Mouse (Mus musculus) ES-Bruce4 (cell line): ENCODE results near the gene Hcls1. TPM values are rescaled to one million over a fixed set of nuclear protein-coding genes. Genes with fewer than 3 reads are reported as not detected.

Source experiments
- H3K27ac ChIP-seq: 2 replicates; pipeline ENCODE4 v1.5.1; 2012; ENCODE audit warnings: low read length, inconsistent platforms; ENCODE audit not compliant: insufficient read depth
- H3K27me3 ChIP-seq: 2 replicates; pipeline ENCODE4 v1.6.1; 2012; ENCODE audit warnings: mild to moderate bottlenecking, low read length, inconsistent platforms; ENCODE audit not compliant: control insufficient read depth, poor library complexity, insufficient read depth, severe bottlenecking
- H3K36me3 ChIP-seq: 2 replicates; pipeline ENCODE4 v1.6.1; 2012; ENCODE audit warnings: inconsistent platforms, mild to moderate bottlenecking, low read length, moderate library complexity; ENCODE audit not compliant: control insufficient read depth, poor library complexity, insufficient read depth, severe bottlenecking
- H3K4me1 ChIP-seq: one replicate; pipeline ENCODE4 v1.8.1; 2011; ENCODE audit warnings: low read length; ENCODE audit not compliant: control insufficient read depth, insufficient read depth
- H3K4me3 ChIP-seq: 2 replicates; pipeline ENCODE4 v1.5.1; 2011; ENCODE audit warnings: low read depth, mild to moderate bottlenecking, low read length
- H3K9ac ChIP-seq: 2 replicates; pipeline ENCODE4 v1.6.1; 2012; ENCODE audit warnings: low read depth, mild to moderate bottlenecking, inconsistent platforms; ENCODE audit not compliant: poor library complexity, severe bottlenecking
- H3K9me3 ChIP-seq: replicated peaks from 2 replicates; pipeline ENCODE4 v1.6.1; 2012; ENCODE audit warnings: mild to moderate bottlenecking, low read length, inconsistent platforms; ENCODE audit not compliant: control insufficient read depth, poor library complexity, insufficient read depth, severe bottlenecking
- CTCF ChIP-seq: IDR thresholded peaks from one replicate; pipeline ENCODE4 v1.8.1; 2011; ENCODE audit warnings: low read depth, low read length
- EP300 ChIP-seq: IDR thresholded peaks from 2 replicates; pipeline ENCODE4 v1.6.1; 2011; ENCODE audit warnings: low read depth, low read length; ENCODE audit not compliant: insufficient read depth
- POLR2A ChIP-seq: IDR thresholded peaks from one replicate; pipeline ENCODE4 v1.8.1; 2011; ENCODE audit warnings: low read length; ENCODE audit not compliant: insufficient read depth
- polyA plus RNA-seq: library from polyadenylated mRNA; stranded (reverse); fragments of >200 nt; gene quantifications from 2 replicates; pipeline ENCODE4 v1.2.4, GENCODE M21; 2011; ENCODE audit warnings: low read depth; ENCODE audit not compliant: missing spikeins, insufficient read depth, insufficient read length

Gene Hcls1
- polyA plus RNA-seq, 1 experiment, result not detected

DNA sequence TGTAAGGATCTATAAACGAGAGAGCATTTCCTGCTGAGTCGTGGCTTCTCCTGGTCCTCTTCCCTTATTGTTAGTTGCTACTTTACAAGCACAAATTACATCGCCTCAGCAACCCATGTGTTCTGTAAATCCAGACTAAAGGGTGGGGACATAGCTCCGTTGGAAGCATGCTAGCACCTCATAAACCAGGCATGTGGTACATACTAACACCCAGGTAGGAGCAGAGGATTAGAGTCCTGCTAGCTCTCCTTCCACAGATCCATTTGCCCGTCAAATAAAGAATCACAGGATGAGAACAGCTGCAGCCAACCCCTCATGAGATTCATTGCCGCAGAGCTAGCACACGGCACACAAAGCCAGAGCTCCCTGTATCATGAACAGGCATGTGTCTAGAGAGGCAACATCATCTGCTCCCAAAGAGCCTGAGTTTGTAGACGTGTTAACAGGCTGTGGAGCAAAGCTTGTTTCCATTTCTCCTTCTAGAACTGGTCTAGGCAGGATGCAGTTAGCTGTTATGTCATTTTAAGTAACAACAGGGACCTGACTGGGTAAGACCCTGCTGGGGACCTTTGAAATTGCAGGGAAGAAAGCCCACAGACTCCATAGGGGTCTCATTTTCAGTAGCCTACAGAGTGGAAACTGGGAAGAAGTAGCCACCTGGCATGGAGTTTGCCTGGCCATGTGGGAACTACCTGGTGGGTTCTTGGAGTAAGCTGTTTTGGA lies 15.0 kb downstream of the Hcls1 start:
- Histone ChIP-seq H3K9ac (no peak overlapping the region), H3K36me3 (no peaks in the 10 kb centered on the region), H3K4me3 (no peak overlapping the region), H3K4me1 (no peaks in the 10 kb centered on the region), H3K27me3 (no peaks in the 10 kb centered on the region), H3K27ac (no peak overlapping the region), H3K9me3 (no peaks in the 10 kb centered on the region)
- TF ChIP-seq CTCF, result no peak
- TF ChIP-seq EP300, result no peak
- no peak for TF ChIP-seq POLR2A

DNA sequence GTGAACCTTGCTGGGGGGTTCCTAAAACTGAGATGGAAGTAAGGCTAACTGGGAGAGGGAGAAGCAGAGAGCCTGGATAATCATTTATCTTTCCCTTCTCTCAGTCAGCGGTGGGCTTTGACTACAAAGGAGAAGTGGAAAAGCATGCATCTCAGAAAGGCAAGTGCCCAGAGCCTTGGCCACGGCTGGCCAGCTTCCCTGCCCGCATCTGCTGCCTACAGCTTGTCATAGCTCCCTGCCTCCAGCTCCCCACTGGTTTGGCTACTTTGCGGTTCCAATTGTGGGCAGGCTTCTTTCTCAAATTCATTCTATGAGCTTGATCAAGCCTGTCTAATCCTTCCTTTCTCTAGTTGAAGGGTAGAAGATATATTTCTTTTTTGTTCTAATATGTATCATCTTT lies 16.2 kb downstream of the Hcls1 start:
- TF ChIP-seq POLR2A (no peak), CTCF (no peak), EP300 (no peak)
- no peak overlapping the region for H3K27ac ChIP-seq
- no peaks in the 10 kb centered on the region for H3K27me3 ChIP-seq
- no peak overlapping the region for H3K4me3 ChIP-seq
- H3K9ac ChIP-seq, result no peak overlapping the region
- H3K4me1 ChIP-seq, result no peaks in the 10 kb centered on the region
- no peaks in the 10 kb centered on the region for H3K9me3 ChIP-seq
- no peaks in the 10 kb centered on the region for H3K36me3 ChIP-seq

DNA sequence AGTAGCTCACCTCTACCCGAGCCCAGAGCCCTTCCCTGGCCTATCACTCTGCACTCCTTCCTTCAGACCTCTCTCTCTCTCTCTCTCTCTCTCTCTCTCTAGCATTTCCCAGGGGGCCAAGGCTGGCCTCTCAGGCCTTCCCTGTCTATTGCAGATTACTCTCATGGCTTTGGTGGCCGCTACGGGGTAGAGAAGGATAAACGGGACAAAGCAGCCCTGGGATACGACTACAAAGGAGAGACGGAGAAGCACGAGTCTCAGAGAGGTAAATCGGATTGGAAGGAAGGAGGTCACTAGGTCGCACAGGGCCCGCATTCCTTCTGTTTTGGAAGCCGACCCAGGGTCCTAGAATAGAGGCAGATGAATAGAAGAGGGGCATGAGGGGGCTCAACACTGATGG lies 20.3 kb downstream of the Hcls1 start:
- no peaks in the 10 kb centered on the region for H3K36me3 ChIP-seq
- H3K27me3 ChIP-seq, result no peaks in the 10 kb centered on the region
- no peaks in the 10 kb centered on the region for H3K9me3 ChIP-seq
- no peak overlapping the region for H3K9ac ChIP-seq
- no peak overlapping the region for H3K4me3 ChIP-seq
- no peak overlapping the region for H3K27ac ChIP-seq
- H3K4me1 ChIP-seq, result no peaks in the 10 kb centered on the region
- TF ChIP-seq POLR2A, result no peak
- TF ChIP-seq CTCF, result no peak
- no peak for TF ChIP-seq EP300

DNA sequence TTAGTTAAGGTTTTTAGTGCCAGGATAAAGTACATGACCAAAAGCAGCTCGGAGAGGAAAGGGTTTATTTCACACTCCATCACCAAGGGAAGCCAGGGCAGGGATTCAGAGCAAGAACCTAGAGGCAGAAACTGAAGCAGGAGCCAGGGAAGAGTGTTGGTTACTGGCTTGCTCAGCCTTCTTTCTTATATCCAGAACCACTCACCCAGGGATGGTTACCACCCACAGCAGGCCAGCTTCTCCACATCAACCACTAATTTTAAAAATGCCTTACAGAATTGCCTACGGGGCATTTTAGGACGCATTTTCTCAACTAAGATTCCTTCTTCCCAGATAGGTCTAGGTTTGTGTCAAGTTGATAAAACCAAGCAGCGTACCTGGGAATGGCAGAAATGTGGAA lies 28.6 kb downstream of the Hcls1 start:
- no peaks in the 10 kb centered on the region for H3K36me3 ChIP-seq
- no peaks in the 10 kb centered on the region for H3K4me1 ChIP-seq
- H3K27me3 ChIP-seq, result no peaks in the 10 kb centered on the region
- H3K27ac ChIP-seq, result no peak overlapping the region
- no peak overlapping the region for H3K9ac ChIP-seq
- H3K9me3 ChIP-seq, result no peaks in the 10 kb centered on the region
- H3K4me3 ChIP-seq, result no peak overlapping the region
- TF ChIP-seq POLR2A (no peak), CTCF (no peak), EP300 (no peak)

DNA sequence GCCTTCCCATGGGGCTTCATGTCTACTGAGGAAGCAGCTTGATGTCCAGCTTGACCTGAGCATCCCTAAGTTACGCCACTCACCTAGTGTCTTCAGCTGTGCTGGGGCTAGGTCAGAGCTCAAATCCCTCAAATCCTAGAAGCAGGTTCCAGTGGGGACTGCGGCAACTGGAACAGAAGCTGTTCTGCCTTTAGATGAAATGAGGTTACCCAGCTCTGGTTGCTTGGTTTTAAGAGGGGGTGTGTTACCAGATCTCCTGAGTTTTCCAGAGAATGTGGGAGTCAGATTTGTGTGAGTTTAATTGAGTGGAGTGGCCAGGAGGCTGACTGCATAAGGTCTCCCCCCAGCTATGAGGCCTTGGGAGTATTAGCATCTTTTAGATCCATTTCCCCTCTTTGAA lies 44.3 kb downstream of the Hcls1 start:
- Histone ChIP-seq H3K9me3 (no peaks in the 10 kb centered on the region), H3K36me3 (no peaks in the 10 kb centered on the region), H3K4me1 (no peaks in the 10 kb centered on the region), H3K4me3 (no peak overlapping the region), H3K9ac (no peak overlapping the region), H3K27me3 (no peaks in the 10 kb centered on the region), H3K27ac (no peak overlapping the region)
- TF ChIP-seq POLR2A (no peak), CTCF (no peak), EP300 (no peak)

DNA sequence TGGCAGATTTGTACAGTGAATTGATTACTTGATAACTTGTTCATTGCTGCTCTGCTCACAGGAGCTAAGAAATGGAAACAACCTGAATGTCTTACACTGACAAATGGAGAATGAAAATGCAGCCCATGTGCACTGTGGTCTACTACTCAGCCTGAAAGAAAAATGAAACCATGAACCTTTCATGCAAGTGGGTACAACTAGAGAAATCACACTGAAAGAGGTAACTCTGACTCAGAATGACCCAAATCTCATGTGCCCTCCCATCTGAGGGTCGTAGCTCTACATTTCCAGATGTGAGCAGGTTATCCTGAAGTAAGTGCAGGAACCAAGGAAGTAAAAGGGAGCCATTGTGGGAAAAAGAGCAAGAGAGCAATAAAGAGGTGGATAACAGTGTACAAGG lies 49.0 kb downstream of the Hcls1 start:
- Histone ChIP-seq H3K27me3 (no peaks in the 10 kb centered on the region), H3K9ac (no peak overlapping the region), H3K36me3 (no peaks in the 10 kb centered on the region), H3K4me3 (no peak overlapping the region), H3K27ac (no peak overlapping the region), H3K9me3 (no peaks in the 10 kb centered on the region), H3K4me1 (no peaks in the 10 kb centered on the region)
- TF ChIP-seq POLR2A, result no peak
- TF ChIP-seq EP300, result no peak
- no peak for TF ChIP-seq CTCF
